Mouse (Mus musculus) layer of hippocampus, postnatal 36 days (tissue): ENCODE results near the gene Cblb. TPM values are rescaled to one million over a fixed set of nuclear protein-coding genes. Genes with fewer than 3 reads are reported as not detected.
A peak's percentile ranks its signal among the peaks of the same experiment; 100 is the strongest.

ENCODE experiments used
- DNase-seq, 2 experiments: peaks; one replicate each; pipeline ENCODE4 v3.0.0; 2022
- total RNA-seq, 2 experiments: library from RNA; stranded (reverse); gene quantifications; 2 replicates each; pipeline ENCODE4 v1.2.3; 2021

Cblb gene
- total RNA-seq, 2 experiments from 2014 or later, result 39.2 to 43.4 TPM

- no peak for DNase-seq
Observed at GRCm38 (mm10) chr16:52038821-52039220, 7.8 kb downstream of the Cblb start.

- no peak for DNase-seq
Observed at GRCm38 (mm10) chr16:52040937-52041336, 9.9 kb downstream of the Cblb start.

GRCm38 (mm10) chr16:52042667-52043379 is 11.8 kb downstream of the Cblb start:
- DNase-seq, result no peak

- DNase-seq, result no peak
Observed at GRCm38 (mm10) chr16:52043380-52044117, 12.5 kb downstream of the Cblb start.

GRCm38 (mm10) chr16:52044518-52044917 is 13.5 kb downstream of the Cblb start:
- DNase-seq, result no peak

- no peak for DNase-seq
Observed at GRCm38 (mm10) chr16:52044985-52045384, 14.0 kb downstream of the Cblb start.

- no peak for DNase-seq
Observed at GRCm38 (mm10) chr16:52046464-52046863, 15.4 kb downstream of the Cblb start.

GRCm38 (mm10) chr16:52051106-52051505 is 20.1 kb downstream of the Cblb start:
- no peak for DNase-seq

- DNase-seq, result no peak
Observed at GRCm38 (mm10) chr16:52052734-52053133, 21.7 kb downstream of the Cblb start.

- no peak for DNase-seq
Observed at GRCm38 (mm10) chr16:52055236-52055635, 24.2 kb downstream of the Cblb start.

- no peak for DNase-seq
Observed at GRCm38 (mm10) chr16:52056164-52056563, 25.1 kb downstream of the Cblb start.

- DNase-seq, result no peak
Observed at GRCm38 (mm10) chr16:52057335-52057734, 26.3 kb downstream of the Cblb start.

- no peak for DNase-seq
Observed at GRCm38 (mm10) chr16:52059535-52059934, 28.5 kb downstream of the Cblb start.

- DNase-seq, result peak in 1 of 2 experiments; percentile 34
Observed at GRCm38 (mm10) chr16:52060100-52060719, 29.2 kb downstream of the Cblb start.

- peak; percentile 44 to 53 for DNase-seq
Observed at GRCm38 (mm10) chr16:52061015-52061481, 30.0 kb downstream of the Cblb start.

- DNase-seq, result no peak
Observed at GRCm38 (mm10) chr16:52064309-52065105, 33.5 kb downstream of the Cblb start.

GRCm38 (mm10) chr16:52067632-52068516 is 36.8 kb downstream of the Cblb start:
- no peak for DNase-seq

GRCm38 (mm10) chr16:52068517-52068874 is 37.5 kb downstream of the Cblb start:
- DNase-seq, result no peak

GRCm38 (mm10) chr16:52069648-52070047 is 38.6 kb downstream of the Cblb start:
- DNase-seq, result no peak

- no peak for DNase-seq
Observed at GRCm38 (mm10) chr16:52070128-52070527, 39.1 kb downstream of the Cblb start.

GRCm38 (mm10) chr16:52071290-52071689 is 40.3 kb downstream of the Cblb start:
- no peak for DNase-seq
